Mouse (Mus musculus) heart, adult 9 months (tissue): ENCODE measurements around the gene Chst8.
A peak's percentile ranks its signal among the peaks of the same experiment; 100 is the strongest.

Source experiments
- DNase-seq, 2 experiments: peaks; one replicate each; pipeline ENCODE4 v3.0.0; 2022; ENCODE audit warnings: low spot score in 2 of 2

Gene Chst8

DNA sequence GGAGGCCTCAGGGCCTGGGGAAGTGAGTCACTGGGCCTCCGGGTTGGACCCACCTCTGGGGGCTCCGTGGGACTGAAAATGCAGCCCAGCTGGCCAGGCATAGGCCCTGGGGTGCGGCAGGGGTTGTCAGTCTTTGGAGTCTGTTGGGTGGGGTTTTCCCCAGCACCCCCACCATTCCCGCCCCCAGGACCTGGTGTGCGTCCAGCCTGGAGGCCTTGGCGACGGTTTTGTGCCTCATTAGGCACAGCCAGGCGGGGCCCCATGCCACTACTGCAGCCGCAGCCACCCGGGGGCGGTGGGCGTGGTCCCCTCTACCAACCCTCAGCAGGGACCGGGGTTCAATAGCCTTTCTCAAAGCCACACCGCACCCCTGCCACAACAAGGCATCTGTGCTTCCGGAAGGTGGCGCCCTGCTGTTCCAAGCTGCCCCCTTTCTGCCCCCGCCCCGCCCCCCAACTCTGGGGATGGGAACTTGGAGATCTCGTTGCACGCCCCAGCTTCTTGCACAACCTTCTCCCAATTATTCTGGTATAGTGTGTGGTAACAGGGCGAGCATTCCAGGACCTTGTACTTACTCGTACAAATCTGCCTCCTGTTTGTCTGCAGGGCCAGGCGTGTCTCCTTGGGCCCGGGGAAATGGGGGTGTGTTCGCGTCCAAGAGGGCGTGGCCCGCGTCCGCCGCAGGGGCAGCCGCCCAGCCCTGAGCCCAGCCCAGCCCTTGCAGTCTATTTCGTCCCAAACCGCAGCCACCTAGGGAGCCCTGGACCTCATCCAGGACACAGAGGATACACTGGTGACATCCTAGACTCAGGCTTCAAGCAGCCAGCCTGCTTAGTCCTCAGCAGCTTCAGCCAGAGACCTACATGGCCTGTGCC lies 182.1 kb downstream of the Chst8 start:
- peak; percentile 76 to 78 for DNase-seq

DNA sequence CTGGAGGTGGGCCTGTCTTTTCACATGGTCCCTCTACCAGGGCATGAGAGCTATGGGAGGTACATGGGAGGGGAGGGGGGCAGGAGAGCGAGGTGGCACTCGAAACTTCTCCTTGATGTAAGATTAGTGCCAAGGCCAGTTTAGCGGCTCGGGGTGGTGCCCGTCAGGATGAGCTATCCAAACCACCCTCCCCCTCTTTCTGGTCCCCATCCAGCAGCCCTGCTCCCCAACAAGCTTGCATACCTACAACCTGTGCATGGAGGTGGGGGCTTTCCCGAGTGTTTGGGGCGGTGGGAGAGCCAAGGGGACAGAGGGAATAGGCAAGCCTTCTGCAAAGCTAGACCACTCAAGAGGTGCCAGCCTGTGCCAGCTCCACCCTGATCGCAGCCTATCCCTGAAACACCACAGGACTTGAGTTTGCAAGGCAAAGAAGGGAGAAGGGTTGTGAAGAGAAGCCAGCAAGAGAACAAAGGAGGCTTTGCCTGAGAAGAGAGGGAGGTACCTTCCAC lies 182.8 kb downstream of the Chst8 start:
- peak in 1 of 2 experiments; percentile 10 for DNase-seq
